Mouse (Mus musculus): ENCODE results near the gene Klrb1f. TPM values are rescaled to one million over a fixed set of nuclear protein-coding genes. Genes with fewer than 3 reads are reported as not detected.

Klrb1f gene
- polyA plus RNA-seq, 1 experiment, result not detected

- no peaks in the 10 kb centered on the region for H3K4me1 ChIP-seq (ENCODE audit: control insufficient read depth, insufficient read depth, low read length)
- no peak overlapping the region for H3K27ac ChIP-seq (ENCODE audit: insufficient read depth, low read length)
- no peak for TF ChIP-seq POLR2A (IDR thresholded peaks at IDR 0.05; ENCODE audit: low read depth, low read length)
- no peak overlapping the region for H3K4me3 ChIP-seq (ENCODE audit: insufficient read depth, low read length)
Measured at GRCm38 (mm10) chr6:129048381-129048780, 2.7 kb downstream of the Klrb1f start.

GRCm38 (mm10) chr6:129048857-129049473 lies 3.3 kb downstream of the Klrb1f start:
- peak overlapping the region; percentile 16 for H3K4me3 ChIP-seq (ENCODE audit: insufficient read depth, low read length)
- H3K4me1 ChIP-seq (ENCODE audit: control insufficient read depth, insufficient read depth, low read length), result no peaks in the 10 kb centered on the region
- TF ChIP-seq CTCF (IDR thresholded peaks at IDR 0.05; ENCODE audit: borderline replicate concordance, insufficient read depth, low read length) (no peak), POLR2A (IDR thresholded peaks at IDR 0.05; ENCODE audit: low read depth, low read length) (no peak)
- H3K27ac ChIP-seq (ENCODE audit: insufficient read depth, low read length), result no peak overlapping the region

DNA sequence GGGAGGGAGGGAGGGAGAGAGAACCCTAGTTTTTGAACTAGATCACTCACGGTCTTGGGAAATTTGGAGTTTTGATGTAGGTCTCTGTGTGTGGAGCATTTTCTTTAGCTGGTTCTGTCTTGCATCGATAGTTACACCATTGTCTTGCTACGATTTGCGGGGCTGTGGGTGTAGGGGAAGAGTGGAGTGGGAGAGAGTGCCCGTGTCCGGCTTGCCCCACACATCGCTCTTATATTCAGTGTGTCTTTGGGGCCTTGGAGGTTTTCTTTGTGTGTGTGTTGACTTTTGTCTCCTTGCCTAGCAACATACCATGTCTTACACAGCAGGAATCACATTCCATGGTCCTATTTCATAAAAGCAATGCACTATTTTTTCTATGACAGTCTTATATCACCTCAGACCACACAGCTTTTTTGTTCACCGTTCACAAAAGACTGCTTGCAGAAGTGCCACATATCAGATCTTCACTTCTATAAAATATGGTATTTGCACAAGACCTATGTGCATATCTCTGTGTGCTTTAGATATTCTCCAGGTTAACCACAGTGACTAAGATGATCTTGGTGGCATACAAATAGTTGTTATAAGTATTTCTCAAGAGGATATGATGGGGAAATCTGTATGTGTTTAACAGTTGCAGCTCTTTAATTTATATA lies 4.0 kb downstream of the Klrb1f start:
- no peak overlapping the region for H3K27ac ChIP-seq (ENCODE audit: insufficient read depth, low read length)
- TF ChIP-seq POLR2A (IDR thresholded peaks at IDR 0.05; ENCODE audit: low read depth, low read length) (no peak), CTCF (IDR thresholded peaks at IDR 0.05; ENCODE audit: borderline replicate concordance, insufficient read depth, low read length) (no peak)
- H3K4me1 ChIP-seq (ENCODE audit: control insufficient read depth, insufficient read depth, low read length), result no peaks in the 10 kb centered on the region
- no peak overlapping the region for H3K4me3 ChIP-seq (ENCODE audit: insufficient read depth, low read length)

DNA sequence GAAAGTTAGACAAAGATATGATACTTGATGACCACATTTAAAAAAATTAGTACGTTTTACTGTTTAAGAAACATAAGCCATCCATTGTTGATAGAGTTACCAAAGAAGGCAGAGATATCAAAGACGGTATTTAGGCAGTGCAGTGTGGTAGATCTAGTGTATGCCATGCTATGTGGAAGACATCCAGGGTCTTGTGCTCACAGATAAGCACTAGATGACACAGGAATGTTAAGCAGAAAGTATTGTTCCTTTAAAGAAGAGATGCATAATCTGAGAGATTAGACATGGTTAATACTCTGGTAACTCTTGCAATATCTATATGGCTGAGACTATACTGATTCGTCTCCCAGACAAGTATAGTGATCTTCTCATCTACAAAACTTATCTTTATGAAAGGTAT lies 5.4 kb downstream of the Klrb1f start:
- H3K4me1 ChIP-seq (ENCODE audit: control insufficient read depth, insufficient read depth, low read length), result no peaks in the 10 kb centered on the region
- TF ChIP-seq CTCF (IDR thresholded peaks at IDR 0.05; ENCODE audit: borderline replicate concordance, insufficient read depth, low read length) (no peak), POLR2A (IDR thresholded peaks at IDR 0.05; ENCODE audit: low read depth, low read length) (no peak)
- H3K4me3 ChIP-seq (ENCODE audit: insufficient read depth, low read length), result no peak overlapping the region
- H3K27ac ChIP-seq (ENCODE audit: insufficient read depth, low read length), result no peak overlapping the region

- Histone ChIP-seq H3K27ac (ENCODE audit: insufficient read depth, low read length) (no peak overlapping the region), H3K4me3 (ENCODE audit: insufficient read depth, low read length) (no peak overlapping the region), H3K4me1 (ENCODE audit: control insufficient read depth, insufficient read depth, low read length) (no peaks in the 10 kb centered on the region)
- no peak for TF ChIP-seq CTCF (IDR thresholded peaks at IDR 0.05; ENCODE audit: borderline replicate concordance, insufficient read depth, low read length)
- TF ChIP-seq POLR2A (IDR thresholded peaks at IDR 0.05; ENCODE audit: low read depth, low read length), result no peak
Measured at GRCm38 (mm10) chr6:129051731-129052130, 6.0 kb downstream of the Klrb1f start.

GRCm38 (mm10) chr6:129056237-129056636 lies 10.5 kb downstream of the Klrb1f start:
- no peak for TF ChIP-seq POLR2A (IDR thresholded peaks at IDR 0.05; ENCODE audit: low read depth, low read length)
- TF ChIP-seq CTCF (IDR thresholded peaks at IDR 0.05; ENCODE audit: borderline replicate concordance, insufficient read depth, low read length), result no peak
- Histone ChIP-seq H3K27ac (ENCODE audit: insufficient read depth, low read length) (no peak overlapping the region), H3K4me1 (ENCODE audit: control insufficient read depth, insufficient read depth, low read length) (no peaks in the 10 kb centered on the region)

GRCm38 (mm10) chr6:129058013-129058412 lies 12.3 kb downstream of the Klrb1f start:
- H3K4me1 ChIP-seq (ENCODE audit: control insufficient read depth, insufficient read depth, low read length), result no peaks in the 10 kb centered on the region
- TF ChIP-seq POLR2A (IDR thresholded peaks at IDR 0.05; ENCODE audit: low read depth, low read length), result no peak
- TF ChIP-seq CTCF (IDR thresholded peaks at IDR 0.05; ENCODE audit: borderline replicate concordance, insufficient read depth, low read length), result no peak

More at GRCm38 (mm10) chr6:129056237-129056636, 10.5 kb downstream of the Klrb1f start:
- no peak overlapping the region for H3K4me3 ChIP-seq (ENCODE audit: insufficient read depth, low read length)

GRCm38 (mm10) chr6:129065407-129065806 lies 19.7 kb downstream of the Klrb1f start:
- TF ChIP-seq POLR2A (IDR thresholded peaks at IDR 0.05; ENCODE audit: low read depth, low read length), result no peak
- TF ChIP-seq CTCF (IDR thresholded peaks at IDR 0.05; ENCODE audit: borderline replicate concordance, insufficient read depth, low read length), result no peak
- H3K4me1 ChIP-seq (ENCODE audit: control insufficient read depth, insufficient read depth, low read length), result no peaks in the 10 kb centered on the region
- no peak overlapping the region for H3K27ac ChIP-seq (ENCODE audit: insufficient read depth, low read length)
- no peak overlapping the region for H3K4me3 ChIP-seq (ENCODE audit: insufficient read depth, low read length)

More at GRCm38 (mm10) chr6:129058013-129058412, 12.3 kb downstream of the Klrb1f start:
- Histone ChIP-seq H3K27ac (ENCODE audit: insufficient read depth, low read length) (no peak overlapping the region), H3K4me3 (ENCODE audit: insufficient read depth, low read length) (no peak overlapping the region)

GRCm38 (mm10) chr6:129065857-129066256 lies 20.2 kb downstream of the Klrb1f start:
- H3K27ac ChIP-seq (ENCODE audit: insufficient read depth, low read length), result no peak overlapping the region
- no peak overlapping the region for H3K4me3 ChIP-seq (ENCODE audit: insufficient read depth, low read length)
- H3K4me1 ChIP-seq (ENCODE audit: control insufficient read depth, insufficient read depth, low read length), result no peaks in the 10 kb centered on the region
- TF ChIP-seq CTCF (IDR thresholded peaks at IDR 0.05; ENCODE audit: borderline replicate concordance, insufficient read depth, low read length), result no peak
- TF ChIP-seq POLR2A (IDR thresholded peaks at IDR 0.05; ENCODE audit: low read depth, low read length), result no peak

DNA sequence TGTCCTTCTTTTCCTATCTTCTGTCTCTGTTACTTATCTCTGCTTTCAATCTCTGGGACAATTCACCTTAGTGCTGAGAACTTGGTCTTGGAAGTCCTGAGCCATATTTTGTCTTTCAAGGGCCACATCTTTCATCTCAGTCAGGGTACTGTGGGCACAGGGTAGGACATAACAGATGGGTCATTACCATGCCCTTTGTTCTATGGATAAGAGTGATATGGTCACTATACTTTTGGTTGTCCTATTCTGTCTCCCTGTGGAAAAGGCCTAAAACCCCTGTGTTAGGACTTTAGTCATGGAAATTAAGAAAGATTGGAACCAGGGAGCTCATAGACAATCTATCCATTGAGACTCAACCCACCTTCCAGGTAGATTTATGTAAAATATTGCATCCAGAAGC lies 20.8 kb downstream of the Klrb1f start:
- H3K4me1 ChIP-seq (ENCODE audit: control insufficient read depth, insufficient read depth, low read length), result no peaks in the 10 kb centered on the region
- H3K4me3 ChIP-seq (ENCODE audit: insufficient read depth, low read length), result no peak overlapping the region
- H3K27ac ChIP-seq (ENCODE audit: insufficient read depth, low read length), result no peak overlapping the region
- TF ChIP-seq POLR2A (IDR thresholded peaks at IDR 0.05; ENCODE audit: low read depth, low read length) (no peak), CTCF (IDR thresholded peaks at IDR 0.05; ENCODE audit: borderline replicate concordance, insufficient read depth, low read length) (no peak)
